Mouse (Mus musculus) brain, adult 2 months (tissue): ENCODE results near the gene Krt32.
A peak's percentile ranks its signal among the peaks of the same experiment; 100 is the strongest.

Experiments used
- DNase-seq: peaks from one replicate; pipeline ENCODE4 v3.0.0; 2011; ENCODE audit warnings: low read depth, low spot score

Krt32 gene

GRCm38 (mm10) chr11:100055686-100056655 is 32.1 kb downstream of the Krt32 start:
- peak; percentile 16 for DNase-seq

GRCm38 (mm10) chr11:100050451-100050850 is 37.6 kb downstream of the Krt32 start, which contains the start of gene Krt31:
TSS of gene Krt31 (minus strand) at chr11:100050551.
- DNase-seq, result no peak

GRCm38 (mm10) chr11:100047193-100047592 is 40.8 kb downstream of the Krt32 start:
- no peak for DNase-seq

GRCm38 (mm10) chr11:100046303-100046866 is 41.6 kb downstream of the Krt32 start:
- peak; percentile 27 for DNase-seq

GRCm38 (mm10) chr11:100041454-100041853 is 46.6 kb downstream of the Krt32 start, which contains the start of gene Krt34:
TSS of gene Krt34 (minus strand) at chr11:100041554.
- DNase-seq, result no peak
